Mouse (Mus musculus) neutrophil, adult 5-6 weeks (primary cell): Measurements from ENCODE around the gene Cnn1. TPM values are rescaled to one million over a fixed set of nuclear protein-coding genes. Genes with fewer than 3 reads are reported as not detected.

Experiments
- ATAC-seq: fragments of 151-379, 151-347 bp; 2 replicates; pipeline ENCODE4 v1.8.0; 2017; ENCODE audit warnings: mild to moderate bottlenecking, moderate TSS enrichment; ENCODE audit not compliant: insufficient number of reproducible peaks, poor library complexity, low FRiP score, severe bottlenecking; ENCODE audit errors: extremely low read depth
- total RNA-seq: library from RNA; stranded (forward); fragments of 200-1000 nt; gene quantifications from 2 replicates; pipeline ENCODE4 v1.2.3, GENCODE M21; 2017

Gene Cnn1
- total RNA-seq, 1 experiment from 2014 or later, result not detected

GRCm38 (mm10) chr9:22119543-22119942 lies 20.5 kb downstream of the Cnn1 start:
- no peak for ATAC-seq

GRCm38 (mm10) chr9:22121545-22121944 lies 22.5 kb downstream of the Cnn1 start:
- ATAC-seq, result no peak

DNA sequence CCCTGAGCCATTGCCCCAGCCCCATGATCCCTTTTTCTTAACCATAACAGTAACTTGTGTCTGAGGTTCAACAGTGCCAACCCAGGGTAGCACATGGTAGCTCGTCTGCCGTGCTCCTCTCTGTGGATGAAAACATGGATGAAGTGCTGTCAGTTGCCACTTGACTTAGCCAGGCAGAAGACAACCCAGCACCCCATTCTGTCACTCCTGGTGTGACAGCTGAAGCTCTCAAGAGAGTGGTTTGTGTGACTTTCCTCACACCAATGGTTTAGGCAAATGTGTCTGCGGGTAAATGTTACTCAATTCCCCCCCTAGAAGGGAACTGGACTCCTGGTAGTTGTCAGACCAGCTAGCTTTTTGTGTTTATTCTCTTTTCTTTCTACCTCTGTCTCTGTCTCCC lies 23.0 kb downstream of the Cnn1 start:
- ATAC-seq, result peak; percentile 48

- peak; percentile 72 for ATAC-seq
Measured at GRCm38 (mm10) chr9:22123069-22123609, 24.1 kb downstream of the Cnn1 start.

- ATAC-seq, result no peak
Measured at GRCm38 (mm10) chr9:22124169-22124568, 25.2 kb downstream of the Cnn1 start.

- ATAC-seq, result no peak
Measured at GRCm38 (mm10) chr9:22125246-22126027, 26.4 kb downstream of the Cnn1 start.

DNA sequence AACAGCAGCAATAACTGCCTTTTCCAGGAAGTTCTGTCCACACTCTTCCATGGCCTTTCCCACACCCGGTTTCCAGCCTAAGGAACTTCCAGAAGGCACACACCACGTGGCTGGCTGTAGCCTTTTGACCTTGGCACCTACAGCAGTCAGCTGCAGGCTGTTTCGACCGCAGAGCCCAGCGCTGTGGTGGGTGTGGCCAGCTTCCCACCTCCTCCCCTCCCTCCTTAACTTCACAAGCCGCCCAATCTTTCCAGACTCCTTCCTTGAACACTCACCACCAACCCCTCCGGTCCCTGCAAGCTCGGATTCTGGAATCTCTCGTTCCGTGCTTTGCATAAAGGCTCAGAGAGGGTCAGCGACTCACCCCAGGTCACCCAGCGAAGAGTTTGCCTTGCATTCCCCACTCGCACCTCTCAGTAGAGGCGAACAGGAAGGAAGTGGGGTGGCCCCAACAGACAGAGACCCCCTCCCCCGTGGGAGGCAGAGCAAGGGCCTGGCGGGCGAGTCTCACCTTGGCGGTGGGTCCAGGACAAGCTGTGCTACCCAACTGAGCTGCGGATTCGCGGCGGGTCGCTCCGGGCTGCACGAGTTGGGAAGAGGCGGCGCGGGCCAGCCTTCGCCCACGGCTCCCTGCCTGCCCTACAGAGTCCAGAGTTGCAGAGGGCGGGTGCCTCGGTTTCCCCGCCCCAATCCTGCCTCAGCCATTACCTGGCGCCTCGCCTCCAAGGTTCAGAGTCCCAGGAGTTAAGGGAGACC lies 32.4 kb downstream of the Cnn1 start:
- ATAC-seq, result peak; percentile 23; the same call in 1 of the 2 replicates

- no peak for ATAC-seq
Measured at GRCm38 (mm10) chr9:22132220-22132619, 33.2 kb downstream of the Cnn1 start.

DNA sequence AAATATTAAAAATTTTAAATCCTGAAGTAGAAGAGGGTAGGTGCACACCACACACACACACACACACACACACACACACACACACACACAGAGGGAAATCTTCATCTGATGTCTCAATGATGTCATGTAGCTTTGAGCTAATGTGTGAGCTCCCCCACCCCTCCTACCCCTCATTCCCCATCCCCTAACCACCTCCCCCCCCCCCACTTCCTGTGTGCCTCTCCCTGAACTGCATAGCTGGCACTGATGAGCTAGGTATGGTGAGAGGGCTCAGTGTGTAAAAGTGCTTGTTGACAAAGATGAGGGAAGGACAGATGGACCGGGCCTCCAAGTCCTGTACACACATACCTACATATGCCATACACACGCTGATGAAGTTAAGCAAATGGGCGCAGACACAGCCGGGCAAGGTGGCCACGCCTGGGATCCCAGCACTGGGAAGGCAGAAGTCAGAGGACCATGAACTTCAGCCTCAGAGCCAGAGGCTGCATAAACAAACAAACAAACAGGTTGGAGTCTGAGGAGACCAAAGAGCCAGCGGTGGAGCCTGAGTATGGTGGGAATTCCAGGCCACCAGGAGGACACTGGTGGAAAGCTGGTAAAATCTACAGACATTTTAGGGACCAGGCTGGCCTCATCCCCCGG lies 35.4 kb downstream of the Cnn1 start:
- no peak for ATAC-seq

DNA sequence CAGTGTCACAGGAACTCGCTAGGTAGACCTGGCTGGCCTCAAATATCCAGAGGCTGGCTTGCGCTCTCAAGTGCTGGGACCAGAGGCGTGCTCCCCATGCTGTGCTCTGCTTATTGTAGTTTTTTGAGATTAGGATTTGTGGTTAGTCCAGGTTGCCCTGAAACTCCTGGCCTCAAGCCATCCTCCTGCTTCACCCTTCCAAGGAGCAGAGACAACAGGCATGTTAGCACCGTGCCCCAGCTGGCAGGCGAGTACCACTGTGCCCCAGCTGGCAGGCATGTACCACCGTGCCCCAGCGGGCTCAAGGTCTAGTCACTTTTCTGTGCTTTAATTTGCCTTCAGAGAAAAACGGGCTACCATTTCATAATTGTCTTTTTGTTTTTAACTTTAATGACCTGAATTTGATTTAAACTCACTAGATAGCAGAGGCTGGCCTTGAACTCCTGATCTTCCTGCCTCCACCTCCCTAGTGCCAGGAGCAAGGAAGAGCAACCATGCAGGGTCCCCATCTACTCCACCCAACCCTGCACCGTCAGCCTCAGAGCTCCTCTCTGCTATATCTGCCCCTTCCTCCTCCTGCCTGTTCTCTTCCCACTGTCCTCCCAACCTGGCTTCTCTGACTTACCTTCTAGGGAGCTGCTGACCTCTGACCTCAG lies 36.1 kb downstream of the Cnn1 start:
- ATAC-seq, result no peak

GRCm38 (mm10) chr9:22135644-22136390 lies 36.8 kb downstream of the Cnn1 start, which contains the start of gene Acp5:
Gene Acp5 (minus strand): TSS chr9:22135711.
- peak; percentile 30; the same call in 1 of the 2 replicates for ATAC-seq

GRCm38 (mm10) chr9:22136765-22137547 lies 37.9 kb downstream of the Cnn1 start:
- ATAC-seq, result no peak

GRCm38 (mm10) chr9:22138480-22138879 lies 39.5 kb downstream of the Cnn1 start:
- ATAC-seq, result peak; percentile 40

- ATAC-seq, result no peak
Measured at GRCm38 (mm10) chr9:22139746-22140145, 40.7 kb downstream of the Cnn1 start.

DNA sequence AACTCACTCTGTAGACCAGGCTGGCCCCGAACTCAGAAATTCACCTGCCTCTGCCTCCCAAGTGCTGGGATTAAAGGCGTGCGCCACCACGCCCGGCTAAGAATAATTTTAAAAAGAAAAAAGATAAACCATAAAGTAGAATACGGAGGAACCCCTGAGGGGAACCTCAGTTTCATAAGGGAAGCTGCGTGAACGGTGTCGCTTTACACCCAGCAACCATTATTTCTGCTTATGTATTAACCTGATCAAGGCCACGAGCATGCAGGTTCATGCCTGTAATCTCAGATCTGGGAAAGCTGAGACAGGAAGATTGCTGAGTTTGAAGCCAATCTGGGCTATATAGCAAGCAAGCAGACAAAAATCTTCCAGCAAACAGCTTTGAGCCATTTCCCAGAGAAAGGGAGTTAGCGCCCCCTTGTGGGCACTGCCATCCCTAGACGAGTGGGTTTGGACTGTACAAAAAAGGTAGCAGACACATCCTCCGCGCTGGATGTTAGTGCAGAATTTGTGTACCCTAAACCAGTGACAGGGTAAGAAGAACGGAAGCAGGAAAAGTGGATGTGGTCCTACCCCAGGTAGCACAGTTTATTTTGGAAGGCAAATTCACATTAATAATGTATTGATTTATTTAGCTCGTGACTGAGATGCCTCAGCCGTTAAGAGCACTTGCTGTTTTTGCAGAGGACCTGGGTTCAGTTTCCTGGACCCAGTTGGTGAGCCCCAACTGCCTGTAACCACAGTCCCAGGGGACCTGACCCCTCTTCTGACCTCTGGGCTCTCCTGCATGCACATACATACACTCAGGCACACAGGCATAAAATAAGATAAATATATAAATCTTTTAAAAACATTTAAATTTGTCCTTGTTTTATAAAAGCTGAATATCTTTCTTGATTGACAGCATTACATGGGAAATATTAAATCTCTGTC lies 44.4 kb downstream of the Cnn1 start:
- ATAC-seq, result peak; percentile 88

- ATAC-seq, result no peak
Measured at GRCm38 (mm10) chr9:22144304-22144965, 45.4 kb downstream of the Cnn1 start.
